Mouse (Mus musculus): ENCODE measurements around the gene Atpaf2. TPM values are rescaled to one million over a fixed set of nuclear protein-coding genes. Genes with fewer than 3 reads are reported as not detected.
"Not testable (repeated sequence)": the region's sequence is repeated elsewhere in the genome, so short reads cannot be mapped to it uniquely, and the experiment has no call there.

Gene Atpaf2
- 10 to 100 TPM; 40.4 to 43.5 TPM for polyA plus RNA-seq (2017; shearing (Covaris generic))

GRCm38 (mm10) chr11:60417717-60418472, at the start of gene Atpaf2:
Atpaf2 (minus strand) TSS chr11:60418457.
- peak; percentile 11 for ATAC-seq

DNA sequence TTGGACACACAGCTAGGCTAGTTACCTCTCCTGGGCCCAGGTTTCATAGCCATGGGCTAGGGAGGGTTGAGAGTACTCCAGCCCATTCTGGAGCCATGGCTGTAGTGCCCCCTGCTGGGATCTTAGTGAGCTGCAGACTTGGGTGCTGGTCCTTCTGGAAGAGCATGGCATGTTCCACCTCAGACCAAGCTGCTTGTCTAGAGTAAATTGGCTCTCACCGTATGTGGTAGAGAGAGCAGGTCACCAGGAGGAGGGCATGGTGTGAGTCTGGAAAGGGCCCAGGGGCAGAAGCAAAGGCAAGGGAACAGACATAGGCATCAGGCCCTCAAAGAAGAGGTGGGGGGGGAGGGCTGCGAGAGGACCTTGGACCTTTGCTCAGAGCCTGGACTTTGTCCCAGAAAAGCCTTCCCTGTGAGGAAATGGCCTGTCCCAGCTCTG, 47.7 kb upstream of the Atpaf2 start:
- ATAC-seq: no peak

GRCm38 (mm10) chr11:60457973-60458372, 39.7 kb upstream of the Atpaf2 start:
- no peak for ATAC-seq

DNA sequence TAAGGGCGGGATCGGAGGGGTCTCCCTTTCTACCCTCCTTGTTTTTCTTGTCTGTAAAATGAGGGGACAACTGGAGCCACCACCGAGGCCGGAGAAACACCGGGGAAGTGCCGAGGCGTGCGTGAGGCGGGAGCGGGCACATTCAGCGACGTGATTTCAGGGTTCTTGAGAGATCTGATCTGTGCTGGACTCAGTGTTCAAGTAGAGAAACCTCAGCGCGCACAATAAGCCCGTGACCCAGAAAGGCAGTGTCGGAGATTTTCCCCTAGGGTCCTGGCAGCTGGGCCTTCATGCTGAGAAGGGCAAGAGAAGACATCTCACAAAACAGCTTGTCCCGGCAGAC, 36.5 kb upstream of the Atpaf2 start:
- ATAC-seq: peak; percentile 42

- ATAC-seq: peak; percentile 96
Measured at GRCm38 (mm10) chr11:60454080-60454744, 36.0 kb upstream of the Atpaf2 start, which contains the start of gene Drg2. Drg2 (plus strand) TSS chr11:60454591.

GRCm38 (mm10) chr11:60444007-60444406, 25.8 kb upstream of the Atpaf2 start:
- no peak for ATAC-seq

DNA sequence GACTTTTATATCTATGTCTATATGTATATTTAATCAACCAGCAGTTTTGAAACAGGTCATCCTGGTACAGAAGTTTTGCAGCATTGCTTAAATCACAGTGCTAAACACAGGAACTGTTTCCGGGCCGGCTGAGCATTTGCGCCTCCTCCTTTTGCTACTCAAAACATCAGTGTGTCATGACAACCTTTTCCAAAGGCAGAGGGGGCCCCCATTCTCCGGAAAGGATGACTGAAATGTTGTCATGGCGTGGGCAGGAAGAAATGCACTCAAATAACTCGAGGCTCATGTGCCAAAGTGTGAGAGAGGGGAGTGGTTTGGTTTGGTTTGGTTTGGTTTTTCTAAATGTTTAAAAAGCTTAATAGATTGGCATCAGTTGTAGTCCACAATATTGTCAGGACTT, 24.6 kb upstream of the Atpaf2 start:
- ATAC-seq: no peak

DNA sequence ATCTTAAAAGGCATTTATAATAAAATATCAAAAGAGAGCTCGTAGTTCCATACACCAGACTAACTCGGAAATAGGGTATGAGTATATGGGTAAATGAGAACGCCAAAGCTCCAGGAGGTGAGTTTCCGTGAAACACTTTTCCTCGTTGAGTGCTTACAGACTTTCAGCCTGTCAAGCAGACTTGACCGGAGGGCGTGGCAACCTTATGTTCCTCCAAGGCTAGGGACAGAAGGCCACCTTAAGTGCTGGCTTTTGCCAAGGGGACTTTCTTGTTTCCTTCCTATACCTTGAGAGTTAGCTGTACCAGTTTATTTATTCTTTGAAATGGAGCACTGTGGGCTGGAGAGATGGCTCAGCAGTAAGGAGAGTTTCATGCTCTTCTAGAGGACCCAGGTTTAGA, 21.9 kb upstream of the Atpaf2 start:
- ATAC-seq: no peak

DNA sequence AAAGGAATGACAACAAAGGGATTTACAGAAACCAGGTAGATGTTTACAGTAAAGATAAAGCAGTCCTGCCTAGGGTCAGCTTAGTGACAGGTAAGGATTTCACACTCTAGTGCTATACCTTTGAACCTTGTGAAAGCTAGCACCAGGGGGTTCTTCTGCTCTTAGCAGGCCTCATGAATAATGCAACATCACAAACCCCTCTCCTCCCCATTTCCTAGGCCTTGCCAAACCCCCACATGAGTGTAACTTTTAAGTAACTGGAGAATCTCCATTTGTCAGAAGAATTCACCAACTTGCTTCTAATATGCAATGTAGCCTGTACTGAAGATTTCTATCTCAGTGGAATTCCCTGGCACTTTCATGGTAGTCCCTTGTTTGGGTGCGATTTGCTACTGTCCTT, 21.4 kb upstream of the Atpaf2 start:
- ATAC-seq: not testable (repeated sequence)

GRCm38 (mm10) chr11:60436618-60437017, 18.4 kb upstream of the Atpaf2 start:
- ATAC-seq: no peak

DNA sequence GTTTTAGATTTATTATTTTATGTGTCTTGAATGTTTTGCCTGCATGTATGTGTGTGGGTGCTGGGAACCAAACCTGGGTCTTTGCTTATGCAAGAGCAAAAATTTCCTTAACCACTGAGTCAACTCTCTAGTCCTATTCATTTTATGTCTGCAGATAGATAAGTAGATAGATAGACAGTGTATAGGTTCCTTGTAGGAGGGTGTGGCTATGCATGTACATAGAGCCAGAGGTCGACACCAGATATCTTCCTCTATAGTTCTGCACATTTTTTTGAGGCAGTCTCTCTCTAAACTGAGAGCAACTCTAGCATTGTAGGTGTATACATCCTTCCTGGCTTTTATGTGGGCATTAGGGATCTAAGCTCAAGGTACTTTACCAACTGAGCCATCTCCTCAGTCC, 16.9 kb upstream of the Atpaf2 start:
- no peak for ATAC-seq

DNA sequence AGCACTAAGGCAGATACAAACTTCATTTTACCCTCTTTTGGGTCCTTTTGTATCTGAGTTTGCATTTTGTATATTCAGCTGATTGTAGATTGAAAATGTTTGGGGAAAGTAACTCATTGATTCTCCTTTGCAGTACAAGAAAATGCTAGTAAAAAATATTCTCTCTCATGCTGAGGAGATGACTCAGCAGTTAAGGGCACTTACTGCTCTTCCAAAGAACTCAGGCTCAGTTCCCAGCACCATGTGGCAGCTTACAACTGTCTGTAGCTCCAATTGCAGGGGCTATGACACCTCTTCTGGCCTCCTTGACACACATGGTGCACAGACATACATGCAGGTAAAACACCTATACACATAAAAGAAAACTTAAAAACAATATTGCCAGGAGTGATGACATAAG, 15.2 kb upstream of the Atpaf2 start:
- no peak for ATAC-seq

DNA sequence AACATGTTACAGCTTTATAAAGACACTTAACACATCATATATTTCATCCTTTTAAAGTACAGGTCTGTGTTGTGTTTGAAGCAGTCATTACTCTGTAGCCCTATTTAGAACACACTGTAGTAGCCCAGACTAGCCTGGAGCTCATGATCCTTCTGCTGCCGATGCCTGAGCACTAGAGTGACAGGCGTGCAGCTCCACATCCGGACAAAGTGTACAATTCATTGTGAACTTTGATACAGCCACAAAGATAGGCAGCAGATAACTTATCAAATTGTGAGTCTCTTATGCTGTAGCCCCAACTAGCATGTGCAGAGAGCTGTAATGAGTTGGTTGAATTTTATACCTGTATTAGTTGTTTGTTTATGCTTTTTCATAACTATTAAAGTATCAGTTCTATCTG, 9.4 kb upstream of the Atpaf2 start:
- no peak for ATAC-seq

DNA sequence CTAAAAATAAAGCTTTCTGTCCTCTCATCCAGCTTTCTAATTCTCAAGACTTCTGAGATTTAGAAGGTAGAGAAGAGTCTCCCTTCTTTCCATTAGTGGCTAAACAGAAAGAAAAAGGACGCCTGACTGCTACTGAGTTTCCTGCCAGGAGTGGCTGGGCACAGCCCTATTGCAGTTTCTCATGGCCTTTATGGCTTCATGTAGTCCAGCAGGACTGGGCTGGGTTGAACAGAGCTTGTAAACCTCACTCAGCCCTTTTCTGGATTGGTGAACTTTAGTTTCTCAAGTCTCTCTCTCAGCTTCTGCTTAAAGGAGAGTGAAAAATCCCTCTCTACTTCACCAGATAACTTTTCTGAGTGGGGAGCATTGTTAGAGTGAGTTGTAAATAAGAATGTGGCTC, 8.2 kb upstream of the Atpaf2 start:
- ATAC-seq: no peak

DNA sequence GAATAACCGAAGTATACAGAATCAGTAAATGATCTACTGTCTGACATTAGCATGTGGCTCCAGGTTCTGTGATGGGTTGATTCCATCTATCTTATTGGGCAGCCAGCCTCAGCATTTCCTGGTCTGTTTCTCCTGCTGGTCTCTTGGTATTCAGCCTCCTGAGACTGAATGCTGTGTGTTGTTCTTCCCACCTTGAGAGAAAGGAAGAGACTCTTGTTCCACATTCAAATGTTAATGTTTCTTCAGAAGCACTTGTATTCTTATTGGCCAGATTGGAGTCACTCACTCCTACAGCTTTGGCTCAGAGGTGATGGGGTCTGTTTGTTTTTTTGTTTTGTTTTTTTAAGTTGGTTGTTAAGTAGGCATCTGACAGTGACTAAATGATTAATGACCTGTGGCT, 4.7 kb upstream of the Atpaf2 start:
- no peak for ATAC-seq

GRCm38 (mm10) chr11:60422046-60422668, 3.9 kb upstream of the Atpaf2 start:
- no peak for ATAC-seq

DNA sequence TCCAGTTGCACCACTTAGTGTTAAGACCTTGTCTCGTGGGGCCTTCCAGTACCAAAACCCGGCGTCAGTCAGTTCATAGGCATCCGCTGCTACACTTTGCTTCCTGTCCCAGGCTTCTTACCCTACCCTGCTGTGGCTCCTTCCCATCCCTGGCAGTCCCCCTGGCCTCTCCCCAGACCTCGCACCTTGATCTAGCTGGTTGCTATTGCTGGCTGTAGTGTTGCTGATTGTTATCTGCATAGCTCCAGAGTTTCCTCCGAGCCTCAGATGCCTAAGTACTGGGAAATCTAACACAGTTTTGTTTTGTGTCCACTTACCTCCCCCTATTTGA, 181 bp upstream of the Atpaf2 start:
- ATAC-seq: no peak

DNA sequence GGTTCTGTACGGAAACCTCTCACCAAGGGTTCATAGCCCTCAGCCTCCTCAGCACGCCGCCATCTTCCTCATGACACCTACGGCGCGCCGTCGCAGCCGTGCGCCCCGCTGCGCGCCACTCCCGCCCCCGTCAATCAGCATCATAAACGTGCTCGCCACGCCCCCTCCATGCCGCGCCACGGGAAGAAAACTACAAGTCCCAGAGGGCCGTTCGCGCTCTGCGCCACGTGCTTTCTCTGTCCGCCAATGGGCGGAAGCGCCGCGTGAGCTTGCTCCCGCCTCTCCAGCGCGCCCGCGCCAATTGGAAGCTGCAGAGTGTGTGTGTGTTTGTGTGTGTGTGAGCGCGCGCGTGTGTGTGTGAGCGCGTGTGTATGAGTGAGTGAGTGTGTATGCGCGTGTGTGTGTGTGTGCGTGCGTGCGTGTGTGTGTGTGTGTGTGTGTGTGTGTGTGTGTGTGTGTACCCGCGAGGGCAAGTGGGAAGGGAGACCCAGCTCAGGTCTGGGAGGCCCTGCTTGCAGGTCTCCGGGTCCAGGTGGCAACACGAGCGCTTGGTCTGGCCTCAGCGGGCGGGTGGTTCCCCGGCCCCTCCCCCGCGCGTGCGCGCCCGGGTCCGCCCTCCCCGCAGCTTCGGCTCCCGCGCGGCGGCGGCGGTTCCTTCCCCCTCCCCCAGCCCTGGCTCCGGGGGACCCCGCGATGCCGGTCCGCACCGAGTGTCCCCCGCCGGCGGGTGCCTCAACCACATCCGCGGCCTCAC, 1.1 kb downstream of the Atpaf2 start, which contains the start of gene Gid4:
TSS of gene Gid4 (plus strand) at position 183 of the 754 bp plus-strand sequence.
- ATAC-seq: peak; percentile 92

DNA sequence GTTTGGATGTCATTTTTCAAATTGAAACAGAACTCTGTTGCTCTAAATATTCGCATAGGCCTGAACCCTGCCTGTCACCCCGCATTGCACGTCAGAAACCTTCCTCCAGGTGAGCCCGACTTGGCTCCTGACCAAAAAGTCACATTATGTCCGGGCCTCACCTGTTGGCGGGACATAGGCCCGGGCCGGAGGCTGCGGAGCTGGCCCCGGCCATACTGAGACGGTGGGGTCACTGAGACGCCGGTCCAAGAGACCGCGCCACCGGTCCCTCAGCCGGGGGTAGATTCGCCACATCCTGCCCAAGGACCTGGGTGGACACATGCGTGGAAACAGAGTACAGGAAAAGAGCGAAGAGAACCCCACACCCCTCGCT, 1.7 kb downstream of the Atpaf2 start:
- peak; percentile 3 for ATAC-seq

DNA sequence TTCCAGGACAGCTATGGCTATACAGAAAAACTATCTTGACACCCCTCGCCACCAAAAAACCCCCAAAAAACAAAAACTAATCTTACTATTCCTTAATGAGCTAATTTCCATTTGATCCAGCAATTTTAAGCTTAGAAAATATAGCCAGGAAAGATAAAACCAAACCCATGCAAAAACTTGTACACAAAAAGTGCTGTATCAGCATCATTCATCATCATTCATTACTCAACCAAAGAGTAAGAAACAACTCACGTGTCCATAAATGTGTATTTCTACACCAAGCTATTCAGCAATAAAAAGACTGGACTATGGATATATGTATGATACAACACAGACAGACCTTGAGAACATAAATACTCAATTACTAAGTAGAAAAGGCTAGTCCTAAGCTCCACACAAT, 5.3 kb downstream of the Atpaf2 start:
- ATAC-seq: no peak

DNA sequence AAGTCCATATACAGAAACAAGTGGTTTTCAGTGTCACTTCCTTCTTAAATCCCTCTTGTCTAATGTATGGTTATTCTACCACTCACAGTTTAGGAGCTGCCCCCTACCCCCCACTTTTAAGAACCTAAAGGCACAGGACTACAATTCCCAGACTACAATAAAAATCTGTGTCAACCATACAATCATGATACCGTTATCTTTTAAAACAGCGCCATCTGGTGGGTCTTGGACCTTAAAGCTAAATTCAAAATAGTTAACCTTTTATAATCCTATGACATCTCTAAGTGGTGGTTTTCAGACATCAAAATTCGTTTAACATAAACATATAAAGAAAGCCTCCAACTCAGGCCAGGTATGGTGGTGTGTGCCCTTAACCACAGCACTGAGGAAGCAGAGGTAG, 6.1 kb downstream of the Atpaf2 start:
- no peak for ATAC-seq

DNA sequence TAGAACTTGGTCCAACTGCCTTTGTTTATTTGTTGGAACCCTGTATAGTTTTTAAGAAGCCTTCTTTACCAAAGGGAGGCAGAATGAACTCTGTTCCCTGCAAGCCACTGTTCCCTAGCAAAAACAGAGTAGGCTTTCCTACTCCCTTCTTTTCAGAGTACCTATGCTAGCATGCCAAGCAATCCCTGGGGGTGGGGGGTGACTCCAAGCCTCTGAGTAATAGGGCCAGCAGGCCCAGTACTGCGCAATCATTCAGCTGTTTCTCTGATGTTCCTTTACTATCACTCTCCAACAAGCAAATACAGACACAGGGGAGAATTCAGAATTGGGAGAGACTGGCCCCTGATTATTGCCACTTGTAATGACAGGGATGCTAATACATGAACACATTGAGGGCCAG, 11.7 kb downstream of the Atpaf2 start:
- no peak for ATAC-seq

DNA sequence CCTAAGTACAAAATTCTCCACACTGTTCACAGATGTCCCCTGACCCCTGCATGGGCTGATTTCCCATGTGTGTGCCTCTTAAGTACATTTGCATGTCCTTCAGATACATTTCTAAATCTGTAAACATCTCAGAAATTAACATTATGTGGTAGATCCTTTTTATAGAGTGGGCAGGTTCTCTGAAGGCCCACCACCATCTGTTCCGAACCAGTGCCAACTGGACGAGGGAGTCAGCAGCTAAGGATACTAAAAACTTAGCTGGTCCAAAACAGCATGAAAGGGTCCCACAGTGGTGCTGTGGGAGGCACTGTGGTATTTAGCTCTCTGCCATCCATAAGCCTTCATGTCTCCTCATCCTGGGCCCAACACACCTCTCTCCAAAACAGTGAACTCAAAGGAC, 21.1 kb downstream of the Atpaf2 start:
- ATAC-seq: no peak

Measured in CD4-positive, CD25-positive, alpha-beta regulatory T cell, adult 4 months (primary cell).